In genomic region chr5:142462641-142462948, GRCm38 (mm10) we compare ENCODE assay signal across 17 mouse cellular contexts. TPM values are rescaled to one million over a fixed set of nuclear protein-coding genes. Genes with fewer than 3 reads are reported as not detected.
DNase-seq lines count a peak whose midpoint lies in the region; ATAC-seq lines count a peak whose summit lies in the region.
"Had no signal": no experiment of that assay in that cellular context is flagged by ENCODE, and none has a peak within 500 bp of the region (broad histone marks: within the 10 kb centered on the region; RNA-seq: fewer than 3 reads in every experiment).

No protein-coding gene starts in this region.

- ATAC-seq in kidney, embryonic 16.5 days (ENCODE audit: low FRiP score, low TSS enrichment) = no peak
- ATAC-seq in kidney, embryonic 14.5 days (ENCODE audit: low FRiP score, low TSS enrichment) = no peak
- no peak for ATAC-seq in megakaryocyte, adult 5-6 weeks (ENCODE audit: poor library complexity, severe bottlenecking)
- ATAC-seq: hindbrain, embryonic 16.5 days had no signal

- peaks cover 18% of the 10 kb centered on the region for H3K36me3 ChIP-seq in kidney, embryonic 16.5 days (ENCODE audit: insufficient read depth, low read length)
- H3K36me3 ChIP-seq in kidney, embryonic 14.5 days (ENCODE audit: control insufficient read depth, insufficient read depth, low read length) = peaks cover 12% of the 10 kb centered on the region
- H3K36me3 ChIP-seq in megakaryocyte, embryonic 14.5 days (replicated peaks; ENCODE audit: low read length) = peaks cover 64% of the 10 kb centered on the region
- H3K36me3 ChIP-seq: intestine, embryonic 15.5 days had no signal

- no peak overlapping the region for H3K4me2 ChIP-seq in kidney, embryonic 16.5 days (replicated peaks; ENCODE audit: low read depth, low read length)
- no peak overlapping the region for H3K4me2 ChIP-seq in kidney, embryonic 14.5 days (replicated peaks; ENCODE audit: low read depth, low read length)

- H3K4me3 ChIP-seq in kidney, embryonic 16.5 days (ENCODE audit: low read length) = no peak overlapping the region
- no peak overlapping the region for H3K4me3 ChIP-seq in kidney, embryonic 14.5 days (ENCODE audit: low read length)
- peak overlapping the region; percentile 15 for H3K4me3 ChIP-seq in megakaryocyte, embryonic 14.5 days (replicated peaks)

- peaks cover 11% of the 10 kb centered on the region; the same call in 1 of the 2 replicates for H3K4me1 ChIP-seq in kidney, embryonic 16.5 days (ENCODE audit: insufficient read depth, low read length)
- peaks cover 7% of the 10 kb centered on the region; the same call in 1 of the 2 replicates for H3K4me1 ChIP-seq in kidney, embryonic 14.5 days (ENCODE audit: control insufficient read depth, insufficient read depth, low read length)
- H3K4me1 ChIP-seq in megakaryocyte, embryonic 14.5 days = peaks cover 51% of the 10 kb centered on the region

- H3K27ac ChIP-seq in kidney, embryonic 16.5 days (ENCODE audit: low read length) = peak overlapping the region; percentile 87; the same call in 1 of the 2 replicates
- no peak overlapping the region for H3K27ac ChIP-seq in kidney, embryonic 14.5 days (ENCODE audit: low read depth, low read length)

- H3K27me3 ChIP-seq in kidney, embryonic 16.5 days (ENCODE audit: insufficient read depth, low read length) = no peaks in the 10 kb centered on the region
- H3K27me3 ChIP-seq in kidney, embryonic 14.5 days (ENCODE audit: control insufficient read depth, insufficient read depth, low read length) = no peaks in the 10 kb centered on the region
- H3K27me3 ChIP-seq in megakaryocyte, embryonic 14.5 days (replicated peaks) = no peaks in the 10 kb centered on the region
- H3K27me3 ChIP-seq: intestine, embryonic 15.5 days had no signal

- H3K9ac ChIP-seq in kidney, embryonic 16.5 days (replicated peaks; ENCODE audit: low read length) = no peak overlapping the region
- no peak overlapping the region for H3K9ac ChIP-seq in kidney, embryonic 14.5 days (ENCODE audit: low read depth, low read length)
- H3K9ac ChIP-seq: intestine, embryonic 15.5 days had no signal

- DNase-seq in heart, adult 11 months = peak; percentile 92
- no peak for DNase-seq in heart, postnatal 4 days
- no peak for DNase-seq in adrenal gland, adult (ENCODE audit: inconsistent age in 2 of 2, low spot score in 1 of 2)
- DNase-seq: adrenal gland, postnatal 36 days; heart, postnatal 36 days; kidney, adult 8-10 months; kidney, postnatal 4 days; liver; lung, adult 2 months; lung, postnatal 36 days had no signal

- 90% methylated on average over 2 of the region's 2 CpGs for WGBS in kidney, embryonic 16.5 days
- WGBS in kidney, embryonic 14.5 days = 92% methylated on average over 2 of the region's 2 CpGs

- no peaks in the 10 kb centered on the region for H3K9me3 ChIP-seq in kidney, embryonic 16.5 days (ENCODE audit: low read length)
- no peaks in the 10 kb centered on the region for H3K9me3 ChIP-seq in kidney, embryonic 14.5 days (ENCODE audit: control insufficient read depth, low read length)
- H3K9me3 ChIP-seq in megakaryocyte, embryonic 14.5 days = peaks cover 8% of the 10 kb centered on the region
- H3K9me3 ChIP-seq: embryonic facial prominence, embryonic 10.5 days; intestine, embryonic 15.5 days had no signal

RNA-seq across cellular contexts. Expression of gene Ap5z1, which starts 1.1 kb away (rescaled TPM):
- total RNA-seq in heart, postnatal 4 days (2021) = 1 to 10 TPM; 6.0 to 8.2 TPM
- polyA plus RNA-seq in kidney, embryonic 16.5 days (2015; fragmentation: Nextera tagmentation; extraction: Ambion mirVana) = 13.2 and 13.8 TPM in 2 replicates
- polyA plus RNA-seq in kidney, embryonic 14.5 days (2014; fragmentation: Nextera tagmentation; extraction: Ambion mirVana) = 7.2 and 10.1 TPM in 2 replicates
- polyA plus RNA-seq in megakaryocyte, embryonic 14.5 days (2012; ENCODE audit: insufficient read depth, low replicate concordance) = 26.2 and 36.4 TPM in 2 replicates
- 10.3 and 10.7 TPM in 2 replicates for total RNA-seq in megakaryocyte, adult 5-6 weeks (2015)
- total RNA-seq in megakaryocyte, adult 5-6 weeks (2017) = 9.3 and 10.0 TPM in 2 replicates
